Mouse (Mus musculus): ENCODE measurements around the gene Drosha.

- peak; percentile 56 for TF ChIP-seq CTCF (IDR thresholded peaks at IDR 0.05; ENCODE audit: extremely low read depth, insufficient read depth, low read length)
- TF ChIP-seq POLR2A (IDR thresholded peaks at IDR 0.05; ENCODE audit: extremely low read depth, insufficient read depth, low read length), result no peak
Measured at GRCm38 (mm10) chr15:12795457-12795894, 29.1 kb upstream of the Drosha start.

Measured in cortical plate, adult 2 months (tissue).